Mouse (Mus musculus) embryonic fibroblast, embryonic 13.5 days (primary cell): ENCODE results near the gene Polk.

Experiments
- CTCF ChIP-seq: IDR thresholded peaks from 2 replicates; pipeline ENCODE4 v1.5.1; 2011; ENCODE audit warnings: mild to moderate bottlenecking, control low read depth, low read length, moderate library complexity, borderline replicate concordance; ENCODE audit not compliant: insufficient read depth
- POLR2A ChIP-seq: IDR thresholded peaks from 2 replicates; pipeline ENCODE4 v1.6.1; 2011; ENCODE audit warnings: low read depth, mild to moderate bottlenecking, control low read depth, low read length, moderate library complexity

GRCm38 (mm10) chr13:96465315-96465714 is 77.1 kb downstream of the Polk start:
- no peak for TF ChIP-seq CTCF
- TF ChIP-seq POLR2A: no peak
